Mouse (Mus musculus) E14TG2a.4 (cell line): ENCODE data around the gene Col6a1.

Experiments
- CTCF ChIP-seq: conservative IDR thresholded peaks from 2 replicates; pipeline ENCODE4 v1.5.1; 2014; ENCODE audit warnings: low read length
- NANOG ChIP-seq: IDR thresholded peaks from 2 replicates; pipeline ENCODE4 v1.6.1; 2014; ENCODE audit warnings: borderline replicate concordance, low read length, mixed read lengths
- POU5F1 ChIP-seq: IDR thresholded peaks from 2 replicates; pipeline ENCODE4 v1.6.1; 2014; ENCODE audit warnings: low read length, borderline replicate concordance

GRCm38 (mm10) chr10:76699816-76700215 lies 26.2 kb downstream of the Col6a1 start:
- TF ChIP-seq POU5F1 (no peak), CTCF (no peak), NANOG (no peak)
